Mouse (Mus musculus): ENCODE measurements at regions not wholly inside any gene's neighbourhood (a gene's known extent, or its start where the extent isn't known, plus 50 kb on each side); places are given as distances from the start of the nearest gene placed in this dataset.

DNA sequence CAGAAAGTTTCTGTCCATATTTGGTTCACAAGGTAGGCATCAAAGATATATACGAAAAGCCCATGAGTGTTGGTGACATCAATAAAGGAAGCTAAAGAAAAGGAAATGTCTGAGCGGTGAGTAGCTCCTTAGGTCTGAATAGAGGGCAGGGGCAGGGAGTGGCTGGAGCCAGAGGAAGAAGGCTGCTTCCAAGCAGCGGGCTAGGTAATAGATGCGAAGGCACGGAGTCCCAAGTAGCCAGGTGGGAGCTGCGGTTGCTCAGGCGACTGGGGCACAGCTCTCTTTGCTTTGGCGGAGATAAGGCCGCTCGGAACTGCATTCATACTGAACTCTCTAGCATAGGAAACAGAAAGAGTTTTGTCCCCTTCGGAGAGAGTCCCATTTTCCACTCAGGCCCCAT is 193.9 kb upstream of the Sox9 start:
- DNase-seq (ENCODE audit: low spot score in 2 of 2), result no peak

- DNase-seq (ENCODE audit: low spot score in 2 of 2), result no peak
Observed at GRCm38 (mm10) chr11:112590214-112590613, 191.8 kb upstream of the Sox9 start.

DNA sequence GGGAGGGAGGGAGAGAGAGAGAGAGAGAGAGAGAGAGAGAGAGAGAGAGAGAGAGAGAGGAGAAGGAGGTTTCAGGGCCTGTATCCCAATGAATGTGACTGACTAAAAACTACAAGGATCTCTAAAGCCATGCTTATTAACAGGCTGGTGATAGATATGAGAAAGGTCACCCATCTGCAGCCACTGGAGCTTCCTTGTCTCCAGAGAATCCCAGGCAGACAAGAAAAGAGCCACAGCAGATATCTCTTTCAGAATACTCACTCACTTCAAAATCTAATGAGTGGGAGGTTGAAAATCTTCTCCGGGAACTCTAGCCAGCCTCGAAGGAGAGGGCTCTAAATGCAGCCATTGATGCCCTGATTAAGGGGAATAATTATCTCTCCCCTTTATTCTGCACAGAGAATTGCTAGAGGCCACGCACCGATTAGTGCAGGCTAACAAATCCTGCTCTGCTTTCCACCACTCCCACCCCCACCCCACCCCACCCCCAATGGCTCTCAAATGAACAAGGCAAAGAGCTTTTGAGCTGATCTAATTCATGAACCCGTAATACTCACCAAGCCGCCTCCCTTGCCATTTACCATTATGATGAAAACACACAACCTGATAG is 189.5 kb upstream of the Sox9 start:
- DNase-seq (ENCODE audit: low spot score in 2 of 2), result no peak

DNA sequence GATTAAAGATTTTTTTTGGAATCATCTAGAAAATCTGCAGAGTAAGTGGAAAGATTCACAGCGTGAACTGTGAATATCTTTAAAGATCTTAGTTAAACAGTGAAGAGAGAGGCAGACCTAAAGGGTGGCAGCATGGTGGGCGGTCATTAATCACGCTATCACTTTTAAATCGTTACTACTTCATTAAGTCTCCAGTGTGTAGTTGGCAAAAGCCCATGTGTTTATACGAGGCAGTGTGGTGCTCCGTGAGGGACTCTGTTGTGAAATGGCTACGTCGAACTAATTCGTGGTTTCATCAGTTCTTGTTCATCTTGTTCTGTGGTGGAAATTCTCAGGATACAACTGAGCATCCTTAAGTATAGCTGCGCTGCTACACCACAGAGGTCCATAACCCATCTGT is 188.2 kb upstream of the Sox9 start:
- DNase-seq (ENCODE audit: low spot score in 2 of 2), result no peak

- no peak for DNase-seq (ENCODE audit: low spot score in 2 of 2)
Observed at GRCm38 (mm10) chr11:112607359-112607758, 174.7 kb upstream of the Sox9 start.

DNA sequence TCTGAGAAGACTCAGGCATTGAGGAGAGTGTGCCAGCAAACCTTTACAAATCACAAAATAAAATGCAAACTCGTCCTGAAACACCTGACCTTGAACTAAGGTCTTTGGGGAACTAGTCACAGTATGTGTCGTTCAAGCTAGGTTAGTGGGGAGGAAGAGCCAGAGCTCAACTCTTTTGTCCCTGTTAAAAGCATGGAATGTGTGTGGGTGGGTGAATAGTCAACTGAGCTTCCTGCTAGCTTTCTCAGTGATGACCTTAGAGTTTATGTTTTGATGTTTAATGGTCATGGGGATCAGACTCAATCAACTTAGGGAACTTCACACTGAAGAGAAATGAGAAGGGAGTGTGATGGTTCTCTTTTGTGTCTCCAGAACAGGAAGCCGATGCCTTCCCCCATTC is 172.7 kb upstream of the Sox9 start:
- no peak for DNase-seq (ENCODE audit: low spot score in 2 of 2)

DNA sequence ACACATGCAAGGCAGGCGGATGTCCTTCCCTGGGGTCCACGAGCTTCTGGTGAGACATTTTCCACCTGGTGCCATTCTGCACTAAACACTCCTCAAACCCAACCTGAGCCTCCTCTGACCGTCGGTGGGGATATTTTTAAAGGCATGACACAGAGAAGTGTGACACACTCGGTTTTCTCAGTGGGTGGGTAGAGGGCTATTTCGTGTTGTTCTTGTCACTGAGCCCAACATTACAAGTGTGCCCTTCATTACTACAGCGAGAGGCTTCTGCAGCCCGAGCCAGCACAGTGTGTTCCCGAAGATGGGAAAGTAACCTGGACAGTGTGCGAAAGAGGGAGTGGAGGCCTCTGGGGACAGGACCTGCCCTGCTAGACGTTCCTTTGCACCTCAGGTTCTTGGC is 171.0 kb upstream of the Sox9 start:
- no peak for DNase-seq (ENCODE audit: low spot score in 2 of 2)

GRCm38 (mm10) chr11:112615629-112616028 is 166.4 kb upstream of the Sox9 start:
- DNase-seq (ENCODE audit: low spot score in 2 of 2), result no peak

- DNase-seq (ENCODE audit: low spot score in 2 of 2), result no peak
Observed at GRCm38 (mm10) chr11:112616942-112617341, 165.1 kb upstream of the Sox9 start.

GRCm38 (mm10) chr11:112620916-112621315 is 161.1 kb upstream of the Sox9 start:
- no peak for DNase-seq (ENCODE audit: low spot score in 2 of 2)

DNA sequence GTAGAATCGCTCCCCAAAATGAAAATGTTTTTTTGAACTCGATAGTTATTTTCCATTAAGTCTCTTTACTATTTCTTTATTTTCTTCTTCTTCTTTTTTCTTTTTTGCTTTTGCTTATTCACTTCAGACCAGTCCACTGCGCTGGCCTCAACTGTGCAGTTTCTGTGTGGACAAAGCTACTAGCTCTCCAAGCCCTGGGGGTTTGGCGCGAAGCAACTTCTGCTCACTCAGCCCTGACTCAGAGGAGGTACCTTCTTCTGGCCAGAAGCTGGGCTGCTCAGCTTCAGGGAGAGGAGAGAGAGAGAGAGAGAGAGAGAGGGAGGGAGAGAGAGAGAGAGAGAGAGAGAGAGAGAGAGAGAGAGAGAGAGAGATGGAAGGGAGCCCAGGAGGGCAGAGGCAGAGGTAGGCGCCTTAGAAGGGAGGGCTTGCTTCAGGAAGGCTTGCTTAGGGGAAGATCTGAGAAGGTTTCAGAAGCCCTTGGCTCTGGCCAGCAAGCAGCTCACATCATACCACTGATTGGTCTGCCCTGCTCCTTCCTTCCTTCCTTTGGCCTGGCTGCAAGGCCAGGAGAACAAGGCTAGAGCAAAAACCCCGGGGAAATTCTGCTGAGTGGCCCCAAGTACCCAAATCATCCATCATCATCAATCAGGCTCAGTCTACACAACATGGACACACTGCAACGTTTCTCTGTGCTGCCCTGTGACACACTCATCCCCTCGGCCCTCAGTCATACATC is 160.5 kb upstream of the Sox9 start:
- no peak for DNase-seq (ENCODE audit: low spot score in 2 of 2)

GRCm38 (mm10) chr11:112649298-112649697 is 132.7 kb upstream of the Sox9 start:
- no peak for DNase-seq (ENCODE audit: low spot score in 2 of 2)

DNA sequence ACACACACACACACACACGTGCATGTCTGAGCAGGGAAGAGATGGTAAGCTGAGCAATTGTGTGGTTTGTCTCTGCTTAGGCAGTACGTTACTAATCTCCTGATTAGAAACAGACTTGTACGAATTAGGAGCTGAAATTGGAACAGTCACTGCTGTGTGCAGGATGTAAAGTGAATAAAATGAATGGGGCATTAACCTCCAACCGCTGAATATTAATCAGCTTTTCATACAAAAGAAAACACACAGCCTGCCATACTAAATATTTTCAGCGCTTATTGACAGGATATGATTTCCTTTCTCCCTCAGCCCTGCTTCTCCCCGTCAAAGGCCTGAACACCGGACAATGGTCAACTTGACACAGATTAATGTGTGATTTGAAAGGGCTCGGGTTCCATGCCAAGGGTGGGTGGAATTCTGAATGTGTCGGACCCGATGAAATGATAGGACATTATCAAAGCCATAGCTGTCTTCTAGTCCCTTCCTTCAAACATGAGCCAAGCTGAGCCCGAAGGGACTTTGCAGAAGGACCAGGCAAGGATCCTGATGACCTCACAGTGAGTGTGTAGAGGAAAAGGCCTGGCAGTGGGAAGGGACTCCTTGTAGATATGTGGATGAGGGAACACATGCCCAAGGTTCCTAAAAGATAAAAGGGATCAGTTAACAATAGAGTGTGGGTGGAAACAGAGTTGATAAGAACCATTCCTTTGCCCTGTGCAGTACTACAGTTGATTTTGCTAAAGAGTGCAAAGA is 124.4 kb upstream of the Sox9 start:
- DNase-seq (ENCODE audit: low spot score in 2 of 2), result no peak

GRCm38 (mm10) chr11:112659911-112660310 is 122.1 kb upstream of the Sox9 start:
- DNase-seq (ENCODE audit: low spot score in 2 of 2), result no peak

DNA sequence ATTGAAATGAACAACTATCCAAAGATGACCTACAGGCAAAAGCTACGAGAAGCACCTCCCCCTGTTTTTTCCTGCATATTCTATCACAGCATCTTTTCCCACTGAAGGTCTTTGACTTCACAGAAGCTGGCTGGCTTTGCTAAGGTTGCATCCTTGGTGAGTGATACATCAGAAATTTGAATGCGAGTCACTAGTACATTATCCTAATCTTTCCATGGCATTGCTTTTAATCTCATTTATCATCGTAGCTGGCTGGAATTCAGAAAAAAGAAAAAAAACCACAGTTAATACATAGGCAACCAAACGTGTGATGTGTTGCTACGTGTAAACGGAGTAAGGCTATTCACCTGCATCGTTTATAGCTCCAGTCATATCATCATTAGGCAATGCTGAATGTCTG is 120.6 kb upstream of the Sox9 start:
- DNase-seq (ENCODE audit: low spot score in 2 of 2), result no peak

DNA sequence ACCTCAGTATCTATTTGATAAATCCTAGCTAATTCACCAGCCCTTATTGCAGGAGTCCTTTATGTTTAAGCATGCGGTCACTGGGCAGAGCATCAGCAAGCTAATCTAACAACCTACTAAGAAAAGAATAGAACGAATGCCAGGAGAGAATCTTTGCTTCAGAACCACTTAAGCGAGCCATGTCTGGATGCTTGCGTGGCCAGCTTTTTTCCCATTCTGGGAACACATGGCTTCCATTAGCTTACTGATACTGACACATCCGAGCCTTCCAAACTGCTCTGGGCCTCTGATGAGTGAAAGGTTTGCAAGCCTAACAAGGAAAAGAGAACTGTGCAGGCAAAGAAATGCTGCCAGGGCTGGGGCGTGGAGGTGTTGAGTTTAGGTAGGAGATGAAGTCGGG is 114.7 kb upstream of the Sox9 start:
- no peak for DNase-seq (ENCODE audit: low spot score in 2 of 2)

DNA sequence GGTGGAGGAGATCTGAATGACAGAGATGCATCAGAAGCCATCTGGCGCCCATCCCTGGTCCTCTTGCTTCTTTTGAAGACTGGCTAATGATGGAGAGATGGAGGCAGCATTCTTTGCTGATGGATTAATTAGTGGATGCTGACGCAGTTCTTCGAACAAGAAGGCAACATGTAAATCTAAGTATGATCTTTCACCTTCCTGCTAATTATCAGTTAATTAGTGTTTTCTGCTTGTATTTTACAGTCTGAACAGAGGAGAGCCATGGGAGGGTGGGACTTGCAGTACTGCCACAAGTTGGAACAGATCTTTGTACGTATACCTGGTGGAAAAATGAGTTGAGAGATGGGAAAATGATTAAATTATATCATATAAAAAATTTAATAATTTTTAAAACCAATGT is 109.9 kb upstream of the Sox9 start:
- no peak for DNase-seq (ENCODE audit: low spot score in 2 of 2)

GRCm38 (mm10) chr11:112690047-112690446 is 92.0 kb upstream of the Sox9 start:
- no peak for DNase-seq (ENCODE audit: low spot score in 2 of 2)

DNA sequence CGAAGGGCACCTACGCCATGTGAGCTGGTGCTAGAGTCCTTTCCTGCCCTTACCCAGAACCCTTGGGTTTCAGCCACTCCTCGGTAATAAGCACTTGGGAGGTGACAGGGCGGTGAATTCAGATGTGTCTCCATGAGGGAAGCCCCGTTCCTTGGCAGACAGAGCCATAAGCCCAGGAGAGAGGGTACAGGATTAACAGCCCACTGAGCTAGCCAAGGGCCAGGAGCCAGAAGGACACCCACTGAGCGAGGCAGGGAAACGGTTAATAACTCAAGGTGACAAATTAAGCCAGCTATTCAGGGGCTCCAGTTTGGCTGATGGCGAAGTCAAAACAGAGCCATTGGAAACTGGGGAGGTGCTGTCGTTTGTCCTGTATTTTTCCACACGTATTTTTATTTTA is 75.9 kb upstream of the Sox9 start:
- no peak for DNase-seq (ENCODE audit: low spot score in 2 of 2)

DNA sequence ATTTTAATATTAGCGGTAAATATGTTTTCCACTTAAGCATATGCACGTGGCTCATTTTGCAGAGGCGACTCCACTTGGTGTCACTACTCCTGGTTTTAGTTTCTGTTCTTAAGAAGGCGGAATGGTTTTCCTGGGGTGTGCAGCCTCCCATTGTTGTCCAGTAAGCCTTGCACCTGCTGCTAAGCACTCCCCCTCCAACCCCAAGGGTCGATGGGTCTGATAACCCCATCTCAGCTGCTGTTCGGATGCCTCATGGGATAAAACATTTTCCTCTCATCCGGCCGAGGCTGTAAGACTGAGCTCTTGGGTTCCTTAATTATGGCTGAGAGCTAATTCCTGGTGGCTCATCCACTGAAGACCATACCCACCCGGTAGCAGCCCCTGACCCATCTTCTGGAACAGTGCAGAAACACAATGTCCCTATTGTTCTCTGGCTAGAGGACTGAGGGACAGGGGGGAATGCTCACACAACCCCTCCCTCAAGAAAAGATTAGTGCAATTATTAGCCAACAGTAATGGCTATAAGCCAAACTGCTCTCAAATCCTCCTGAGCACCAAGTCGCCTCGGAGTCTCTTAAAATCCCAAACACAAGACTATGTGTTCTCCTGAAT is 73.8 kb upstream of the Sox9 start:
- no peak for DNase-seq (ENCODE audit: low spot score in 2 of 2)

DNA sequence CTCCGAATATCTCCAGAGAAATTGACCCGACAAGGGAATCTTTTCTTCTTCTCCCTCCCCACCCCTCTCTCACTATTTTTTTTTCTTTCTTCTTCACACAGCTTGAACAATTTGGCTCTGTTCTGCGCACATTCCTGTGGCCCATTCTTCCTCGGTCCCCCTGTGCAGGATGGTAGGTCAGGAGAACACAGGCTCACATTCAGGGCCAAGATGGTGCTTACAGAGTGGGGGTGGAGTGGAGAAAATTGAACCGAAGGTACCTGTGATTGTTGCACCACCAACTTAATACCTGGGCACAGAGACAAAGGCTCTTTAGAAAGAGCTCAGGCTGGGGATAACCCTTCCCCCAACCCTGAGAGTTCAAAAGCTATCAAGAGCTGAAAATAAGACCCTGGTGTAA is 70.4 kb upstream of the Sox9 start:
- no peak for DNase-seq (ENCODE audit: low spot score in 2 of 2)

- DNase-seq (ENCODE audit: low spot score in 2 of 2), result no peak
Observed at GRCm38 (mm10) chr11:112718547-112718946, 63.5 kb upstream of the Sox9 start.

DNA sequence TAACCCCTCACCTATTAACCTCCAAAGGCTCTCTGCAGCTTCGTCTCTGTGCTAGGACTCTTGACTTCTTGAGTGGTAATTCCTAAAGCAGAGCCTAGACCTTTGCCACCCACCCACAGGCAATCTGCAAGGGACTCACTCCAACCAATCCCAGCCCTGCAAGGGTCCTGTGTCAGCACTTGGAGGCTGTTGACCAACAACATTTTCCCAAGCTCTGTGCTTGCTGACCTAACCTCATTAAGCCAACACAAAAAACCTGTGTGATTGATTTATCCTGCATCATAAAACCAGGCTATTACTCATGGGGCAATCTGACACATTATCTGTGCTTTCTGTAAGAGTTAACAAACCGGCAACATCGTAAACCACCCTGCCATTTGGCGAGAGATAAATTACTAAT is 61.4 kb upstream of the Sox9 start:
- DNase-seq (ENCODE audit: low spot score in 2 of 2), result no peak
